Mouse (Mus musculus): ENCODE results near the gene Znrf1. TPM values are rescaled to one million over a fixed set of nuclear protein-coding genes. Genes with fewer than 3 reads are reported as not detected.
"Not testable (repeated sequence)": the region's sequence is repeated elsewhere in the genome, so short reads cannot be mapped to it uniquely, and the experiment has no call there.

Gene Znrf1
- polyA plus RNA-seq (2015; fragmentation: Nextera tagmentation; extraction: Ambion mirVana): 5.3 and 5.7 TPM in 2 replicates

GRCm38 (mm10) chr8:111536031-111536977 is at the start of gene Znrf1:
Znrf1 (plus strand) TSS chr8:111536097.
- DNase-seq (peak; percentile 66), ATAC-seq (ENCODE audit: low read depth) (peak; percentile 83)
- Histone ChIP-seq H3K4me1 (replicated peaks) (peaks cover 43% of the 10 kb centered on the region), H3K9me3 (replicated peaks) (no peaks in the 10 kb centered on the region), H3K4me2 (peak within 1 kb of the TSS; percentile 100), H3K27ac (peak within 1 kb of the TSS; percentile 75), H3K4me3 (replicated peaks) (peak within 1 kb of the TSS; percentile 83), H3K36me3 (no peaks in the 10 kb centered on the region), H3K9ac (peak within 1 kb of the TSS; percentile 85), H3K27me3 (0 out of 2 replicates have a peak, but pooled peaks cover 5% of the 10 kb centered on the region)
- WGBS (ENCODE audit: insufficient replicate concordance): under 1% methylated on average over 60 of the region's 100 CpGs

DNA sequence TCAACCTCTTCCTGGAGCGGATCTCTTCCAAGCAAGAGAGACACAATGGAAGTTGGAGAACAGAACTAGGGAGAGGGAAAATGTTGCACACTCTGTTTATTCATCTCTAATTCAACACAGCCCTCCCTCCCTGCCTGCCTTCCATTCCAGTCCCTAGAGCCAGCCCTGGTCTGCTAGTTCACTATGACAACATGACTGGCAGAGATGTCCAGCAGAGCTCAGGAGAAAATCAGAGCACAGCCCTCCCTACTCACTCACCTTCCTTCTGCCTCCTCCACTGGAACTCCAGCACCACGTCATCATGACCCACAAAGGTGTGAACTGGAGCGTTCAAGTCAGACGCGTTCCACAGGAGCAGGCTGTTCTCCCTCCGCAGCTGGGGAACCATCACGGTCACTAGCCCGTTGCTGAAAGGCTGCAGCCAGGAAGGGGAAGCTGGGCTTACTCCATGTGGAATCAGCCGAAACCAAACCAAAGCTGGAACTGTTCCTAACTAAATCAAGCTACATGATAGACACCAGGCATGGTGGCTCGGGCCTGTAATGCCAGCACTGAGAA is 45.8 kb upstream of the Znrf1 start:
- WGBS (ENCODE audit: insufficient replicate concordance): 84% methylated on average over 10 of the region's 10 CpGs
- Histone ChIP-seq H3K9me3 (replicated peaks) (no peaks in the 10 kb centered on the region), H3K36me3 (peaks cover 19% of the 10 kb centered on the region), H3K4me3 (replicated peaks) (no peak overlapping the region), H3K27ac (no peak overlapping the region), H3K4me1 (replicated peaks) (no peaks in the 10 kb centered on the region), H3K27me3 (no peaks in the 10 kb centered on the region), H3K4me2 (no peak overlapping the region), H3K9ac (no peak overlapping the region)
- DNase-seq (no peak), ATAC-seq (ENCODE audit: low read depth) (no peak)

- 60% methylated on average over 7 of the region's 7 CpGs for WGBS (ENCODE audit: insufficient replicate concordance)
- ATAC-seq (ENCODE audit: low read depth): no peak
- Histone ChIP-seq H3K4me2 (no peak overlapping the region), H3K36me3 (peaks cover 20% of the 10 kb centered on the region), H3K27me3 (no peaks in the 10 kb centered on the region), H3K9me3 (replicated peaks) (no peaks in the 10 kb centered on the region), H3K27ac (no peak overlapping the region), H3K4me1 (replicated peaks) (no peaks in the 10 kb centered on the region), H3K4me3 (replicated peaks) (no peak overlapping the region), H3K9ac (no peak overlapping the region)
- DNase-seq: no peak
Observed at GRCm38 (mm10) chr8:111491191-111491590, 44.7 kb upstream of the Znrf1 start.

DNA sequence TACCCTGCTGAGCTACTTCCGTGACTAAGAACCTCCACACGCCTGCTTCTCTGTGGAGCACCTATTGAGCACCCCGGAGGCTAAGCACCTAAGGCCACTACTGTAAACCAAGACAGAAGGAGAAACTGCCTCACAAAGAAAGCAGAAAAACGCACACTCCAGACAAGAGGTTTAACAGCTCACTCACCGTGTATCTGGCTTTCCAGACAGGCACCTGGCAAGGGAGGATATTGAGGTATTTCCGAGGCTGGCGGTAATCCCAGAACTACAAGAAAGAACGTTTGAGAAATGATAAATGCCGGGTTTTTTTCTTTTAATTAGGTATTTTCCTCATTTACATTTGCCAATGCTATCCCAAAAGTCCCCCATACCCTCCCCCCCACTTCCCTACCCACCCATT is 43.4 kb upstream of the Znrf1 start:
- no peak overlapping the region for H3K27ac ChIP-seq
- H3K4me1 ChIP-seq (replicated peaks): no peaks in the 10 kb centered on the region
- no peak overlapping the region for H3K9ac ChIP-seq
- 80% methylated on average over 9 of the region's 9 CpGs for WGBS (ENCODE audit: insufficient replicate concordance)
- DNase-seq: no peak
- no peaks in the 10 kb centered on the region for H3K27me3 ChIP-seq
- H3K9me3 ChIP-seq (replicated peaks): no peaks in the 10 kb centered on the region
- H3K4me3 ChIP-seq (replicated peaks): no peak overlapping the region
- peaks cover 15% of the 10 kb centered on the region for H3K36me3 ChIP-seq
- ATAC-seq (ENCODE audit: low read depth): no peak
- H3K4me2 ChIP-seq: no peak overlapping the region

GRCm38 (mm10) chr8:111493176-111493575 is 42.7 kb upstream of the Znrf1 start:
- Histone ChIP-seq H3K9me3 (replicated peaks) (no peaks in the 10 kb centered on the region), H3K36me3 (peaks cover 21% of the 10 kb centered on the region), H3K27ac (no peak overlapping the region), H3K4me1 (replicated peaks) (no peaks in the 10 kb centered on the region), H3K4me2 (no peak overlapping the region), H3K4me3 (replicated peaks) (no peak overlapping the region), H3K9ac (no peak overlapping the region), H3K27me3 (no peaks in the 10 kb centered on the region)
- WGBS (ENCODE audit: insufficient replicate concordance): 83% methylated on average over 3 of the region's 3 CpGs
- no peak for DNase-seq
- no peak for ATAC-seq (ENCODE audit: low read depth)

DNA sequence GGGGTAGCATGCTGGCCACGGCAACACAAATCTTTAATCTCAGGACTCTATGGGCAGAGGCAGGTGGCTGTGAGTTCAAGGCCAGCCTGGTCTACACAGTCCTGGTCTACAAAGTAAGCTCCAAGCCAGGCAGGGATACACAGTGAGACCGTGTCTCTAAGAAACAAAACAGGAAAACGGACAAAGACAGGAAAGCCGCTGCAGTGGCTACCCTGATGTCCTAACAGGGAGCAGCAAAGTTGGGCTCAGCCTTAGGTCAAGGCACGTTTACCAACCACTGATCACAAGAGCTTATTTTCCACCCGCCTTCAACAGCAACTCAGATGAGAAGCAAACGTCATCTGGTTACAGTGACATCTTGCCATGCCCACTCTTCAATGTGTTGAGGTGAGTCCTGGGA is 39.6 kb upstream of the Znrf1 start:
- no peak overlapping the region for H3K27ac ChIP-seq
- H3K36me3 ChIP-seq: peaks cover 26% of the 10 kb centered on the region
- H3K9me3 ChIP-seq (replicated peaks): no peaks in the 10 kb centered on the region
- no peak overlapping the region for H3K4me3 ChIP-seq (replicated peaks)
- no peak overlapping the region for H3K4me2 ChIP-seq
- H3K27me3 ChIP-seq: no peaks in the 10 kb centered on the region
- DNase-seq: no peak
- no peak overlapping the region for H3K9ac ChIP-seq
- WGBS (ENCODE audit: insufficient replicate concordance): 66% methylated on average over 7 of the region's 7 CpGs
- ATAC-seq (ENCODE audit: low read depth): no peak
- H3K4me1 ChIP-seq (replicated peaks): no peaks in the 10 kb centered on the region

DNA sequence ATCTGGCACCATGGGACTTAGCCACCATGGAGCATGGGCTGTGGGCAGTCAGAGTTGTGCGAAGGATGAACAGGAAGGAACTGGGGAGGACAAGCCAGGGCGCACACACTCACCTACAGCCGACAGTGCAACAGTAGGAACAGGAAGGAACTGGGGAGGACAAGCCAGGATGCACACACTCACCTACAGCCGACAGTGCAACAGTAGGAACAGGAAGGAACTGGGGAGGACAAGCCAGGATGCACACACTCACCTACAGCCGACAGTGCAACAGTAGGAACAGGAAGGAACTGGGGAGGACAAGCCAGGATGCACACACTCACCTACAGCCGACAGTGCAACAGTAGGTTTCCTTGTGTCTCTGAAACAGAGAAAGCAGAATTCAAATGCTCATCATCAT is 37.6 kb upstream of the Znrf1 start:
- peaks cover 29% of the 10 kb centered on the region for H3K36me3 ChIP-seq
- H3K9me3 ChIP-seq (replicated peaks); H3K4me2 ChIP-seq; H3K9ac ChIP-seq; H3K27me3 ChIP-seq; DNase-seq; H3K4me3 ChIP-seq (replicated peaks); H3K4me1 ChIP-seq (replicated peaks); H3K27ac ChIP-seq; ATAC-seq (ENCODE audit: low read depth): not testable (repeated sequence)
- WGBS (ENCODE audit: insufficient replicate concordance): 46% methylated on average over 6 of the region's 6 CpGs

- Histone ChIP-seq H3K4me1 (replicated peaks) (peaks cover 4% of the 10 kb centered on the region; the same call in 1 of the 2 replicates), H3K4me2 (no peak overlapping the region), H3K27ac (peak overlapping the region; percentile 29; the same call in 1 of the 2 replicates), H3K9ac (no peak overlapping the region), H3K4me3 (replicated peaks) (no peak overlapping the region), H3K36me3 (peaks cover 23% of the 10 kb centered on the region), H3K9me3 (replicated peaks) (no peaks in the 10 kb centered on the region), H3K27me3 (no peaks in the 10 kb centered on the region)
- no peak for DNase-seq
- 59% methylated on average over 11 of the region's 11 CpGs for WGBS (ENCODE audit: insufficient replicate concordance)
- ATAC-seq (ENCODE audit: low read depth): no peak
Observed at GRCm38 (mm10) chr8:111501724-111502464, 34.0 kb upstream of the Znrf1 start.

- DNase-seq (no peak), ATAC-seq (ENCODE audit: low read depth) (no peak)
- Histone ChIP-seq H3K9me3 (replicated peaks) (no peaks in the 10 kb centered on the region), H3K4me2 (peak overlapping the region; percentile 56; the same call in 1 of the 2 replicates), H3K9ac (no peak overlapping the region), H3K36me3 (no peaks in the 10 kb centered on the region), H3K27ac (peak overlapping the region; percentile 76), H3K27me3 (no peaks in the 10 kb centered on the region), H3K4me3 (replicated peaks) (no peak overlapping the region), H3K4me1 (replicated peaks) (peaks cover 35% of the 10 kb centered on the region)
- 36% methylated on average over 2 of the region's 2 CpGs for WGBS (ENCODE audit: insufficient replicate concordance)
Observed at GRCm38 (mm10) chr8:111508566-111508965, 27.3 kb upstream of the Znrf1 start.

GRCm38 (mm10) chr8:111509278-111509677 is 26.6 kb upstream of the Znrf1 start:
- H3K27ac ChIP-seq: peak overlapping the region; percentile 76

DNA sequence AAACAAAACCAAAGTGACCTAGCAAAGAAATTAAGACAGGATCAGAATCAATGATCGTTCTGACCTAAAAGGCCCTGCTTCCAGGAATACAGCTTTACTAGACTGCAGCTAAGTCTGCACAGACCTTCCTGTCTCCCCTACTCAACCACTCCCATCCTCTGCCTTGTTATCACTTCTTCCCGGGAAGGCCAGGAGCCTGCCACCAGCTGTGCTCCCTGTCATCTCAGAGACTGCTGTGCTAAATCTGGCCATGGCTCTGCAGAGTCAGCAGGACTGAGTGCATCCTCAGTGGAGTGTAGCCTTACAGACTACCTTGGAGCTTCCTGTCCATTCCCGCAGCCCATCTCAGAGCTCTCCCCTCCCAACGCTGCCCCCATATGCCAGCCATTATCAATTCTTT is 25.5 kb upstream of the Znrf1 start:
- H3K36me3 ChIP-seq: peaks cover under 1% of the 10 kb centered on the region; the same call in 1 of the 2 replicates
- 0 out of 2 replicates have a peak, but pooled peaks cover under 1% of the 10 kb centered on the region for H3K9me3 ChIP-seq (replicated peaks)
- H3K4me1 ChIP-seq (replicated peaks): peaks cover 41% of the 10 kb centered on the region
- peak; percentile 53 for ATAC-seq (ENCODE audit: low read depth)
- H3K27me3 ChIP-seq: no peaks in the 10 kb centered on the region
- H3K4me3 ChIP-seq (replicated peaks): no peak overlapping the region
- WGBS (ENCODE audit: insufficient replicate concordance): 31% methylated on average over 4 of the region's 4 CpGs
- H3K27ac ChIP-seq: peak overlapping the region; percentile 51; the same call in 1 of the 2 replicates
- no peak overlapping the region for H3K9ac ChIP-seq
- H3K4me2 ChIP-seq: no peak overlapping the region
- DNase-seq: peak; percentile 19

More at GRCm38 (mm10) chr8:111509278-111509677, 26.6 kb upstream of the Znrf1 start:
- DNase-seq (peak; percentile 43), ATAC-seq (ENCODE audit: low read depth) (peak; percentile 88)
- peak overlapping the region; percentile 56 for H3K4me2 ChIP-seq
- H3K9me3 ChIP-seq (replicated peaks): no peaks in the 10 kb centered on the region
- H3K9ac ChIP-seq: peak overlapping the region; percentile 47; the same call in 1 of the 2 replicates
- WGBS (ENCODE audit: insufficient replicate concordance): 15% methylated on average over 11 of the region's 11 CpGs
- no peaks in the 10 kb centered on the region for H3K27me3 ChIP-seq
- H3K4me3 ChIP-seq (replicated peaks): peak overlapping the region; percentile 25; the same call in 1 of the 2 replicates
- peaks cover 35% of the 10 kb centered on the region for H3K4me1 ChIP-seq (replicated peaks)
- no peaks in the 10 kb centered on the region for H3K36me3 ChIP-seq
